Mouse (Mus musculus): ENCODE data around the gene Pih1d1. TPM values are rescaled to one million over a fixed set of nuclear protein-coding genes. Genes with fewer than 3 reads are reported as not detected.
"Not testable (repeated sequence)": the region's sequence is repeated elsewhere in the genome, so short reads cannot be mapped to it uniquely, and the experiment has no call there.

Gene Pih1d1
- total RNA-seq, 2 experiments from 2014 or later = 41.8 to 43.1 TPM

- no peak for DNase-seq
- intact Hi-C loops (cut with DNase I) = no loop called here
Measured at GRCm38 (mm10) chr7:45141914-45142313, 12.2 kb upstream of the Pih1d1 start.

DNA sequence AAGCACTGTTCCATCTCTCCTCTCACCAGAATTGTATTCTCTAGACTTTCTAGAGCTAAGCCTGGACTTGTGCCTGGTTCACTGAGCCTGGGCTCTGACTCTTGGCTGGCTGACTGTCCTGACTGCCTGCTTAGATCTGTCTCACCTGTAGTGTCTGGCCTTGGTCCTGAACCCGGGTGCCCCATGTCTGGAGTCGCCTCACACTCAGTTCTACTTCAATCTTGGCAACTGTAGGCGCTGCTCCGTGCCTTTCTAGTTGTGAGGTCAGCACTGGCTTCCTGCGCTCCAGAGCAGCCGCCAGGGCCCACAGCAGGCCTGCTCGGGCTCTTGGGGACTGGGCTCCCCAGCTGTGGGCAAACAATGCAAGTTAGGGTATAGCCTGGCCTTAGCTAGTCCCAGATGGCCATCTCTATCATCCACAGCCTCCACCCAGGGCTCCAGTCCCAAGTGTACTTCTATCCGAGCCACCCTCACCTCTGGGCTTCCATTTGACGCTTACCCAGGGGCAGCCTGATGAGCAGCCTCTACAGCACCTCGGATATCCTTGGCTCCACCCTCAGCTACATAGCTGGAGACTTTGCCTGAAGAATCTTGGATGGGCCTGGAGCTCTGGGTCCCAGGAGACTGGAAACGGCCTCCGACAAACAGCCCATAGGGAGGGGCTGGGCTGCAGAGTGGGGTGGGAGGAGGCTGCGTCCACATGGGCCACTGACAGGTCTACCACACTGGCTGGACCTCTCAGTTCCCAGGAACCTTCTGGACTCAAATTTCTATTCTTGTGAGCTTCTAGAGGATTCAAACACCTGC, 9.5 kb upstream of the Pih1d1 start:
- no peak for DNase-seq

DNA sequence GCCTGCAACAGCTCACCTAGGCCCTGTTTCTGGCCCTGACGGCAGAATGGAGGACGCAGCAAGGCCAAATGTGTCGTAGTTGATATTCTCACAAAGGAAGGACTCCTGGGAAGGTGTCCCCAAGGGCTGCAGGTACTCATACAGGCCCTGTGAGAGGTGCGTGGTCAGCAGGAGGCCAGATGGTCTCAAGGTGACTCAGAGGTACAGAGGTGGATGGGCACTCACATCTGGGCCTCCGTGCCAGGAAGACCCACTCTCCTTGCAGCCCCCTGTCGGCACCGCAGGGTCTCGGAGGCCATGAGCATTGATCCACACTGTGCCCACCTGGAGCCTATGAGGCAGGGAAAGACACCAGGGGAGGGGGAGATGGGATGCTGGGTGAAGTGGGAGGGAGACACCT, 8.6 kb upstream of the Pih1d1 start:
- DNase-seq = no peak
- intact Hi-C loops (cut with DNase I) = no loop called here

More for the DNA sequence above, 9.5 kb upstream of the Pih1d1 start:
- intact Hi-C loops (cut with DNase I) = no loop called here

DNA sequence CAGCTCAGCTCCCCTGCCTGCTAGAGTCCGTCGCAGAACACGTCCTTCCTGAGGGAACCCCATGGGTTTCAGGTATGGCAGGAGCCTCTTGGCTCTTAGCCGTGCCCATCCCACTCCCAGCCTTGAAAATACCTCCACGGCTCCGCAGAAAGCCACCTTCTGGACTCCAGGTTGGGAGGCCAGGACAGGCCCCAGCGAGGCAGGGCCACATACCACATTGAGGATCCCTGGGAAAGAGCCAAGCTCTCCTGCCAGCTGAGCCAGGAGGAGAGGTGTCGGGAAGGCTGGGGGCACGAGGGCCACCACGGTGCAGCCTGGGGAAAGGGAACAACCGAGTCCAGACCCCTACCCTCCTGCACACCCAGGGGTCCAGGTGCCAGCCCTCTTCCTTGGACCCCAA, 6.8 kb upstream of the Pih1d1 start:
- intact Hi-C loops (cut with DNase I) = no loop called here
- DNase-seq = no peak

- intact Hi-C loops (cut with DNase I) = no loop called here
- DNase-seq = no peak
Measured at GRCm38 (mm10) chr7:45147899-45148298, 6.2 kb upstream of the Pih1d1 start.

DNA sequence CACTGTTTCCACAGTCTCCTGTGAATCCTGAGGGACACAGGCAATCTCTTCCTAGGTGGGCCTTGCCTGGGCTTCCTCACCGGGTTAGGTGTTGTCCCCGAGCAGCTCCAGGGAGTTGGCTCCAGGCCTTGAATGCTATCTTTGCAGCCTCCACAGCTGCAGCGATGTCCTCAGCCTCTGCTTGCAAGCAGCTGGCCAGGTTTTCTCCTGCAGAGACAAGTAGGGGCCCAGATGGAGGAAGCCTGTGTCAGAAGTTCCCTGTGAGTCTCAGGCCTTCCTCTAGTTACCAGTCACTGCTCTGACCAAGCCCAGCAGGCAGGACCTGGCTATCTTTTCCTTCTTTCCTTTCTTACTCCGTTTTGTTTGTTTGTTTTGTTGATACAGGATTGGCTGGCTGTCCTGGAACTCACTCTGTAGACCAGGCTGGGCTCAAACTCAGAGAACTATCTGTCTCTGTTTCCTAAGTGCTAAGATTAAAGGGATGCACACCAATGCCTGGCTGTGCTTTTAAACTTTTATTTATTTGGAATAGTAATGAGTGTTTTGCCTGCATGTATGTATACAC, 5.5 kb upstream of the Pih1d1 start:
- intact Hi-C loops (cut with DNase I) = no loop called here
- DNase-seq = no peak

- intact Hi-C loops (cut with DNase I) = no loop called here
- DNase-seq = peak; percentile 54 to 55
Measured at GRCm38 (mm10) chr7:45149545-45149944, 4.6 kb upstream of the Pih1d1 start.

DNA sequence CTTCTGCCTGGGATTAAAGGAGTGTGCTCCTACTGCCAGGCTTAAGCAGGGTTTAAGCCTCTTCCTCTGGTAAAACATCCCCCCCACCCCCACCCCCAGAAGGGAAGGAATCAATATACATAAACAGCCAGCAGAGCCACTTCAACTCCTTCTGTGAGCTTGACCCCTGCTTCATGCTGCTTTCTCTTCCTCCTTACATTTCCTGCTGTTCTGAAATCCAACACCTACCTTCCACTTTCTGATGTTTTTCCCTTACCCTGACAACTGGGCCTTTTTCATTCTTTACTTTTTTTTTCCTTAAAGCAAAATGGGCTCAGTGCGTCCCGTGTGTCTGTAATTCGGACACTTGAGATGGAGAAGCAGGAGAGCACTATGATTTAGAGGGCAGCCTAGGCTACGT, 3.8 kb upstream of the Pih1d1 start:
- intact Hi-C loops (cut with DNase I) = no loop called here
- DNase-seq = no peak

- intact Hi-C loops (cut with DNase I) = no loop called here
- DNase-seq = peak in 1 of 2 experiments; percentile 55
Measured at GRCm38 (mm10) chr7:45151303-45151702, 2.8 kb upstream of the Pih1d1 start.

DNA sequence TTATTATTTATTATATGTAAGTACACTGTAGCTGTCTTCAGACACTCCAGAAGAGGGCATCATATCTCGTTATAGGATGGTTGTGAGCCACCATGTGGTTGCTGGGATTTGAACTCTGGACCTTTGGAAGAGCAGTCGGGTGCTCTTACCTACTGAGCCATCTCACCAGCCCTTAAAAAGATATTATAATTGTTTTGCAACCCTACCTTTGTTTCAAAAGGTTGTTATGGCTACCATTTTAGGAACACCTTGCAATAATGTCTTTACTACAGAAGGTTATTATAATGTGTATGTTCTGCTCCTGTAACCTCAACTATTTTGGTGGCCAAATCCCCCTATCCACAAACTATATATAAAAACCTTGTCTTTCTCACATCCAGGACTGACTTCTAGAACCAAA, 1.1 kb upstream of the Pih1d1 start:
- intact Hi-C loops (cut with DNase I); DNase-seq: not testable (repeated sequence)

- intact Hi-C loops (cut with DNase I) = no loop called here
- no peak for DNase-seq
Measured at GRCm38 (mm10) chr7:45153586-45153985, 517 bp upstream of the Pih1d1 start.

GRCm38 (mm10) chr7:45154993-45155514, 951 bp downstream of the Pih1d1 start:
- intact Hi-C loops (cut with DNase I) = loop anchor here (1.0 kb wide), 1 partner anchor 27 kb away; the partner anchor contains the start of gene Rpl13a
- DNase-seq = peak; percentile 52 to 56

GRCm38 (mm10) chr7:45155590-45155989, 1.5 kb downstream of the Pih1d1 start:
- intact Hi-C loops (cut with DNase I) = no loop called here

DNA sequence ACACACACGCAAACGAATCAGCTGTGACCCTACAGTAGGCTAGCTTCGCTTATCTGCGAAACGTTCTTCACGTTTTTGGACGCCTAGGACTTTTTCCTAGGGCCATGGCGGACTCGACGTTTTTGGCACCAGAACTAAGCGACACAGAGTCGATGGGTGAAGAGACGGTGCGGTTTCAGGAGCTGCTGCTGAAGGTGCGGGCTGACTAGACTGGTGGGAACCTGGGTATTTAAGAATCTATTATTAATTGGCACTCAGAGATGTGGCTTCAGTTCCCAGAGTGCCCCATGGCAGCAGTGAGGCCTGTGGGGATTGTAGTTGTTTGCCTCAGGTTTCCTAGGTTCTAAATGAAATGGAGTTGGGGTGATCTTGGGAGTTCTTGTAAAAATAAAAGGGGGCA, 2.1 kb downstream of the Pih1d1 start:
- DNase-seq = no peak
- intact Hi-C loops (cut with DNase I) = no loop called here

More at GRCm38 (mm10) chr7:45155590-45155989, 1.5 kb downstream of the Pih1d1 start:
- DNase-seq = no peak

DNA sequence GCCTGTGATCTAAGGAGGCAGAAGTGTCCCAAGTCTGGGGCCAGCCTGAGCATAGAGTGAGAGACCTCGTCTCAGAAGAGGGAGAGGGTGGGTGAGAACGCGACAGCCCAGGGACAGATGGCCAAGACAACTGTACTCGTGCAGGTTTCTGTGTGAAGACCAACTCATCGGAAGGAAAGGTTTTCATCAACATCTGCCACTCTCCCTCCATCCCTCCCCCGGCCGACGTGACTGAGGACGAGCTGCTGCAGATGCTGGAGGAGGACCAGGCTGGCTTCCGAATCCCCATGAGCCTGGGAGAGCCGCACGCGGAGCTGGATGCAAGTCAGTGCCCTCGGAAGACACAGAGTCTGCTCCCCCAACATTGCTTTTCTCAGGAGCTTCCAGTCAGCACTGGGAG, 3.4 kb downstream of the Pih1d1 start:
- DNase-seq = no peak
- intact Hi-C loops (cut with DNase I) = no loop called here

DNA sequence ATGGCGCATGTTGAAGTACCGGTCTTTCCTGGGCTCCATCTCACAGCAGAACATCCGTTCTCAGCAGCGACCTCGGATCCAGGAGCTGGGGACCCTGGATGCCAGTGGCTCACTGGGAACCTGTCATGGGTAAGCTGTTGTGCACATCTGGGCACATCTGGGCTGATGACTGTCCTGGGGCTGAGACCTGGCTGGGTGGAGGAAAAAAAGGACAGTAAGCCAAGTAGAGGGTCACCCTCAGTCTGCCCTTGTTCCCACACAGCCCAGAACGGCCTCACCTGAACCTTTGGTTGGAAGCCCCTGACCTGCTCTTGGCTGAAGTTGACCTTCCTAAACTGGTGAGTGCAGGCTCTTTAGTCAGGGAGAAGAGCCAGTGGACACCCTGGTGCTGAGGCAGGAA, 4.9 kb downstream of the Pih1d1 start:
- DNase-seq = no peak
- intact Hi-C loops (cut with DNase I) = no loop called here

GRCm38 (mm10) chr7:45160316-45160800, 6.3 kb downstream of the Pih1d1 start:
- no peak for DNase-seq
- intact Hi-C loops (cut with DNase I) = no loop called here

DNA sequence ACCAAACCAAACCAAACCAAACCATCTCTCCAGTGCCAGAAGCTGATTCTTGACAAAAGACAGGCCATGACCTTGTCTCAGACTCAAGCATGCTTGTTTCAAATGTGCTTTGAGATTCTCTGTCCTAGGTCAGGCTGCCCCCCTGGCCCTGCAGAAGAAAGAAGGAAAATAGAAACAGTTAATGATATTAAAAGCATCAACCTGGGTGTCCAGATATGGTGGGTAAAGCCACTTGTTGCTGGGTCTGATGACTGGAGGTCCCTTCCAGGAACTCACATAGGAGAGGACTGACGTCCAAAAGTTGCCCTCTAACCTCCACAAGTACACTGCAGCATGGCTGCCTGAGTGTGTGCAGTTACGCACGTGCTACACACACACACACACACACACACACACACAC, 6.8 kb downstream of the Pih1d1 start:
- no peak for DNase-seq
- intact Hi-C loops (cut with DNase I) = no loop called here

GRCm38 (mm10) chr7:45161612-45162473, 7.7 kb downstream of the Pih1d1 start:
- DNase-seq = peak; percentile 91 to 92
- intact Hi-C loops (cut with DNase I) = loop anchor here (1.0 to 2.0 kb wide), 2 partner anchors 36 to 137 kb away; no protein-coding TSS in a partner anchor

DNA sequence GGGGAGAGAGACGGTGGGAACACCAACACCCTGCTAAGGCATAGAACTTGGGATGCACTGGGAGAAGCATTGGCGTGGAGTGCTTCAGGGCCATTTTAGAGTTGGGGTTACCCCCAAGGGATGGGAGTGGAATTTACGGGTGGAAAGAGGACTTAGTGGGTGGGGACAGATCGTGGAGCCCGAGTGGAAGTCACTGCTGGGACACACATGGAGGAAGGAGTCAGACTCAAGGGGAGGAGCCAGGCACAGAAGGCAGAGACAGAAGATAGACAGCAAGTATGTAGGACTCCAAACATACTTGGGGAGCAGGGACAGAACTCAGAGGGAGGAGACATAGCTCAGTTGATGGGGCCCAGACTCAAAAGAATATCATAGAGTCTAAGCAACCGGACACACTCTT, 8.4 kb downstream of the Pih1d1 start:
- intact Hi-C loops (cut with DNase I) = loop anchor here (1.0 to 2.0 kb wide), 2 partner anchors 36 to 136 kb away; no protein-coding TSS in a partner anchor
- no peak for DNase-seq

All from heart, postnatal 36 days (tissue).